ENCODE assay signal across 9 mouse cellular contexts in the genomic region with DNA sequence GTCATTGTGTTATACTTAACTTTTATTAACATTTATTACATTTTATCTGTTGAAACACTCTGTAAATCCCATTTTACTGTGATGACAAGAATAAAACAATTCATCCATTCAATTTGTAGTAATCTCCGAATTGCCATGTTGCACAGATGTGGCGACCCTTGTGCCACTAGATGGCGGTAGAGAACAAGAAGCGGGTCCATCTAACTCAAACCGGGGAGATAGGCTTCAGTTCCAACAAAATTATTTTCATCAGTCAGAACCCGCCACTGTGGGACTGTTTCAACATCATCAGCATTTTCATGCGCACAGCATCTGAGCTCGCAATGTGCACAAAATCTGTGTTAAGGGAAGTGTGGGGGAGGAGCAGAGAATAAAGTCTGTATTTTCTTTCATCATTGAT. TPM values are rescaled to one million over a fixed set of nuclear protein-coding genes. Genes with fewer than 3 reads are reported as not detected.
DNase-seq lines count a peak whose midpoint lies in the region; ATAC-seq and TF ChIP-seq lines count a peak whose summit lies in the region.
"Had no signal": no experiment of that assay in that cellular context is flagged by ENCODE, and none has a peak within 500 bp of the region (broad histone marks: within the 10 kb centered on the region; RNA-seq: fewer than 3 reads in every experiment).

No protein-coding gene starts in this region.

- no peaks in the 10 kb centered on the region for H3K36me3 ChIP-seq in hindbrain, embryonic 10.5 days
- H3K36me3 ChIP-seq in lung, embryonic 16.5 days (ENCODE audit: control insufficient read depth, insufficient read depth, low read length), result no peaks in the 10 kb centered on the region

- H3K4me1 ChIP-seq in bone marrow macrophage, adult 2 months (ENCODE audit: control insufficient read depth, insufficient read depth, low read length), result no peaks in the 10 kb centered on the region
- H3K4me1 ChIP-seq in embryonic fibroblast, embryonic 13.5 days (ENCODE audit: control insufficient read depth, insufficient read depth, low read length), result no peaks in the 10 kb centered on the region
- no peaks in the 10 kb centered on the region for H3K4me1 ChIP-seq in hindbrain, embryonic 10.5 days (replicated peaks)
- no peaks in the 10 kb centered on the region for H3K4me1 ChIP-seq in lung, embryonic 16.5 days (replicated peaks; ENCODE audit: control insufficient read depth, insufficient read depth, low read length)

- peak; percentile 65 for ATAC-seq in lung, embryonic 16.5 days (ENCODE audit: low read depth)

- peak; percentile 48; the same call in 1 of the 2 replicates for TF ChIP-seq CTCF in bone marrow macrophage, adult 2 months (IDR thresholded peaks at IDR 0.05; ENCODE audit: low read depth, low read length)
- TF ChIP-seq CTCF in embryonic fibroblast, embryonic 13.5 days (IDR thresholded peaks at IDR 0.05; ENCODE audit: borderline replicate concordance, insufficient read depth, low read length), result peak; percentile 83; the same call in 1 of the 2 replicates
- peak; percentile 99 for TF ChIP-seq CTCF in layer of hippocampus, adult 2 months (conservative IDR thresholded peaks at IDR 0.05)

- no peaks in the 10 kb centered on the region for H3K9me3 ChIP-seq in hindbrain, embryonic 10.5 days
- H3K9me3 ChIP-seq in lung, embryonic 16.5 days (ENCODE audit: control insufficient read depth, low read length), result no peaks in the 10 kb centered on the region

- H3K4me3 ChIP-seq in bone marrow macrophage, adult 2 months (ENCODE audit: insufficient read depth, low read length), result no peak overlapping the region
- no peak overlapping the region for H3K4me3 ChIP-seq in embryonic fibroblast, embryonic 13.5 days (ENCODE audit: insufficient read depth, low read length)
- no peak overlapping the region for H3K4me3 ChIP-seq in hindbrain, embryonic 10.5 days
- no peak overlapping the region for H3K4me3 ChIP-seq in layer of hippocampus, adult 2 months
- H3K4me3 ChIP-seq in lung, embryonic 16.5 days (ENCODE audit: low read length), result no peak overlapping the region

- no peaks in the 10 kb centered on the region for H3K27me3 ChIP-seq in hindbrain, embryonic 10.5 days (ENCODE audit: insufficient read depth, poor library complexity, severe bottlenecking)
- no peaks in the 10 kb centered on the region for H3K27me3 ChIP-seq in lung, embryonic 16.5 days (ENCODE audit: control insufficient read depth, insufficient read depth, low read depth, low read length)

- 9% methylated on average over 8 of the region's 8 CpGs for WGBS in hindbrain, embryonic 10.5 days
- 4% methylated on average over 8 of the region's 8 CpGs for WGBS in lung, embryonic 16.5 days

- no peak overlapping the region for H3K9ac ChIP-seq in lung, embryonic 16.5 days (ENCODE audit: low read length)

- no peak for TF ChIP-seq POLR2A in bone marrow macrophage, adult 2 months (IDR thresholded peaks at IDR 0.05; ENCODE audit: borderline replicate concordance, low read depth, low read length)
- TF ChIP-seq POLR2A in embryonic fibroblast, embryonic 13.5 days (IDR thresholded peaks at IDR 0.05; ENCODE audit: low read depth, low read length), result no peak

- peak; percentile 58 for DNase-seq in ES-CJ7 (ENCODE audit: low read depth, low spot score)
- DNase-seq in hindbrain, embryonic 10.5 days (ENCODE audit: low spot score), result peak; percentile 71
- peak; percentile 84 to 86 for DNase-seq in layer of hippocampus, adult 2 months (ENCODE audit: low spot score in 2 of 2)
- DNase-seq in retina, adult 2 months (ENCODE audit: low read depth, low spot score), result peak; percentile 59
- peak; percentile 21 for DNase-seq in urinary bladder, adult 2 months (ENCODE audit: low spot score)

- H3K4me2 ChIP-seq in lung, embryonic 16.5 days (ENCODE audit: low read depth, low read length), result no peak overlapping the region

- H3K27ac ChIP-seq in bone marrow macrophage, adult 2 months (ENCODE audit: insufficient read depth, low read depth, low read length), result no peak overlapping the region
- H3K27ac ChIP-seq in embryonic fibroblast, embryonic 13.5 days (ENCODE audit: insufficient read depth, low read length), result no peak overlapping the region
- H3K27ac ChIP-seq in hindbrain, embryonic 10.5 days, result no peak overlapping the region
- peak overlapping the region; percentile 75 for H3K27ac ChIP-seq in layer of hippocampus, adult 2 months
- H3K27ac ChIP-seq in lung, embryonic 16.5 days (ENCODE audit: low read length), result no peak overlapping the region
- H3K27ac ChIP-seq: macrophage had no signal

RNA-seq across cellular contexts. Expression of a gene that starts 44.2 kb away (rescaled TPM):
- 12.0 and 12.8 TPM in 2 replicates for polyA plus RNA-seq in bone marrow macrophage, adult 2 months (2012; ENCODE audit: insufficient read depth, insufficient read length, missing spikeins)
- 14.8 and 18.7 TPM in 2 replicates for polyA plus RNA-seq in embryonic fibroblast, embryonic 13.5 days (2011; ENCODE audit: insufficient read length, low read depth, missing spikeins)
- polyA plus RNA-seq in hindbrain, embryonic 10.5 days (2016; fragmentation: Nextera tagmentation; extraction: Ambion mirVana), result 49.8 and 52.6 TPM in 2 replicates
- total RNA-seq in layer of hippocampus, adult 2 months (2021), result 10 to 100 TPM; 27.4 to 30.1 TPM
- 32.3 and 36.5 TPM in 2 replicates for polyA plus RNA-seq in lung, embryonic 16.5 days (2015; fragmentation: Nextera tagmentation; extraction: Ambion mirVana)
- 13.1 and 16.1 TPM in 2 replicates for polyA plus RNA-seq in urinary bladder, adult 2 months (2012; rRNA removed)

Comparison
In these comparisons a context has a peak if more than half of its experiments do, and no peak if none do; other contexts are left out.
1. DNase-seq: peak in every context shown above with its lines; median percentile 85 in layer of hippocampus, adult 2 months; 71 in hindbrain, embryonic 10.5 days; 59 in retina, adult 2 months; 58 in ES-CJ7; 21 in urinary bladder, adult 2 months.
2. CTCF ChIP-seq: peak in every context shown above with its lines; median percentile 99 in layer of hippocampus, adult 2 months; 83 in embryonic fibroblast, embryonic 13.5 days; 48 in bone marrow macrophage, adult 2 months.